Mouse (Mus musculus): ENCODE measurements around the gene Olfr107. TPM values are rescaled to one million over a fixed set of nuclear protein-coding genes. Genes with fewer than 3 reads are reported as not detected.

The Olfr107 gene
- total RNA-seq (2021) = not detected

GRCm38 (mm10) chr17:37398926-37399325 is at the start of gene Olfr107:
Olfr107 (plus strand) TSS chr17:37399226.
- no peak for DNase-seq (ENCODE audit: low spot score in 2 of 2)
- intact Hi-C loops (cut with DNase I) = no loop called here

GRCm38 (mm10) chr17:37359282-37359681 is 39.7 kb upstream of the Olfr107 start, which contains the start of gene Olfr104-ps:
Olfr104-ps (plus strand) TSS chr17:37359582.
- intact Hi-C loops (cut with DNase I) = no loop called here
- no peak for DNase-seq (ENCODE audit: low spot score in 2 of 2)

GRCm38 (mm10) chr17:37378733-37379132 is 20.3 kb upstream of the Olfr107 start, which contains the start of gene Olfr105-ps:
Olfr105-ps (plus strand) TSS chr17:37379033.
- intact Hi-C loops (cut with DNase I) = no loop called here

GRCm38 (mm10) chr17:37390093-37390492 is 8.9 kb upstream of the Olfr107 start, which contains the start of gene Olfr106-ps:
Olfr106-ps (plus strand) TSS chr17:37390393.
- intact Hi-C loops (cut with DNase I) = no loop called here
- DNase-seq (ENCODE audit: low spot score in 2 of 2) = no peak

More at GRCm38 (mm10) chr17:37378733-37379132, 20.3 kb upstream of the Olfr107 start, which contains the start of gene Olfr105-ps:
- DNase-seq (ENCODE audit: low spot score in 2 of 2) = no peak

- DNase-seq (ENCODE audit: low spot score in 2 of 2) = no peak
- intact Hi-C loops (cut with DNase I) = no loop called here
Measured at GRCm38 (mm10) chr17:37413380-37413779, 14.4 kb downstream of the Olfr107 start.

GRCm38 (mm10) chr17:37445180-37445579 is 46.2 kb downstream of the Olfr107 start, which contains the start of gene Olfr108:
Olfr108 (plus strand) TSS chr17:37445480.
- intact Hi-C loops (cut with DNase I) = no loop called here
- DNase-seq (ENCODE audit: low spot score in 2 of 2) = no peak

Other genes with a start within 250 kb of the Olfr107 start
- not detected for gene Olfr93, start 237.7 kb upstream of the Olfr107 start, total RNA-seq (2021)
- not detected for gene Ubd, start 205.3 kb upstream of the Olfr107 start, total RNA-seq (2021)
- not detected for gene Olfr94, start 198.2 kb upstream of the Olfr107 start, total RNA-seq (2021)
- not detected for gene Olfr95, start 186.1 kb upstream of the Olfr107 start, total RNA-seq (2021)
- not detected for gene Olfr96, start 179.1 kb upstream of the Olfr107 start, total RNA-seq (2021)
- gene Olfr97, start 161.9 kb upstream of the Olfr107 start, total RNA-seq (2021) = not detected
- not detected for gene Olfr98, start 135.5 kb upstream of the Olfr107 start, total RNA-seq (2021)
- gene H2-M3, start 129.0 kb upstream of the Olfr107 start, total RNA-seq (2021) = 1 to 10 TPM; 3.2 to 3.4 TPM
- gene Olfr99, start 115.8 kb upstream of the Olfr107 start, total RNA-seq (2021) = not detected
- not detected for gene Olfr101, start 94.9 kb upstream of the Olfr107 start, total RNA-seq (2021)
- not detected for gene Olfr102, start 82.2 kb upstream of the Olfr107 start, total RNA-seq (2021)
- gene Olfr103, start 59.5 kb upstream of the Olfr107 start, total RNA-seq (2021) = not detected
- not detected for gene Olfr104-ps, start 39.6 kb upstream of the Olfr107 start, total RNA-seq (2021)
- gene Olfr105-ps, start 20.2 kb upstream of the Olfr107 start, total RNA-seq (2021) = not detected
- not detected for gene Olfr106-ps, start 8.8 kb upstream of the Olfr107 start, total RNA-seq (2021)
- not detected for gene Olfr108, start 46.3 kb downstream of the Olfr107 start, total RNA-seq (2021)
- gene Olfr109, start 59.7 kb downstream of the Olfr107 start, total RNA-seq (2021) = not detected
- gene H2-M2, start 84.3 kb downstream of the Olfr107 start, total RNA-seq (2021) = not detected
- under 1 TPM in 1 of 2 experiments, not detected in 1; 0.22 TPM for gene Olfr110, start 93.2 kb downstream of the Olfr107 start, total RNA-seq (2021)
- gene Olfr111, start 108.8 kb downstream of the Olfr107 start, total RNA-seq (2021) = under 1 TPM in 1 of 2 experiments, not detected in 1; 0.17 TPM
- gene Olfr112, start 170.2 kb downstream of the Olfr107 start, total RNA-seq (2021) = not detected
- gene Olfr113, start 178.4 kb downstream of the Olfr107 start, total RNA-seq (2021) = not detected
- gene Olfr114, start 193.5 kb downstream of the Olfr107 start, total RNA-seq (2021) = not detected
- gene Olfr115, start 227.9 kb downstream of the Olfr107 start, total RNA-seq (2021) = not detected
- not detected for gene Olfr116, start 228.0 kb downstream of the Olfr107 start, total RNA-seq (2021)

Measured in left cerebral cortex, postnatal 36 days (tissue).